Mouse (Mus musculus) olfactory bulb, adult 2 months (tissue): ENCODE data around the gene Nr1i3.

Experiments used
- CTCF ChIP-seq: fragments of 200-500 bp; IDR thresholded peaks from 2 replicates; pipeline ENCODE4 v1.5.1; 2012; ENCODE audit warnings: low read depth, mild to moderate bottlenecking, low read length, moderate library complexity; ENCODE audit not compliant: insufficient read depth
- POLR2A ChIP-seq: fragments of 200-500 bp; IDR thresholded peaks from 2 replicates; pipeline ENCODE4 v1.6.1; 2012; ENCODE audit warnings: mild to moderate bottlenecking, low read depth, low read length, moderate library complexity; ENCODE audit not compliant: insufficient read depth

GRCm38 (mm10) chr1:171232348-171232747, 18.6 kb downstream of the Nr1i3 start:
- TF ChIP-seq POLR2A = no peak
- no peak for TF ChIP-seq CTCF
